14 mouse cellular contexts compared by ENCODE assay signal in the genomic region with DNA sequence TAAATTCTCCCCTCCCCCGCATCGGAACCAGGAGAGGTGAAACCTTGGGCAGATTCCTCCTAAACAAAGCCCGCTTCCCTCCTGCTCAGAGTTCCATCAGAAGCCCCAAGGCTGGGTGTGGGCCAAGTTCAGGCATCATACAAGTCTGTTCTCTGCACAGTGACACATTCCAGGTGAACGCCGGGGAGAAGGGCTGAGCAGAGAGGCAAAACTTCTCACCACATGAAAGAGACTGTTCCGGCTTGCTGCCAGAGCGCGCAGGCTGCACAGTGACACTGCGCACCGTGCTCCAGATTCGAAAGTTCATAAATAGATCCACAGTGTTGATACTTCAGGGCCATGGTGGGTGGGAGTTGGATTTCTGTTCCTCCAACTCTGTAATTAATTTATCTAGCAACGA.
DNase-seq lines count a peak whose midpoint lies in the region; ATAC-seq and TF ChIP-seq lines count a peak whose summit lies in the region.
"Had no signal": no experiment of that assay in that cellular context is flagged by ENCODE, and none has a peak within 500 bp of the region (broad histone marks: within the 10 kb centered on the region; RNA-seq: fewer than 3 reads in every experiment).

No protein-coding gene starts in this region.

- H3K4me1 ChIP-seq in intestine, embryonic 14.5 days (replicated peaks; ENCODE audit: control insufficient read depth, insufficient read depth, low read length) = no peaks in the 10 kb centered on the region
- H3K4me1 ChIP-seq in intestine, postnatal 0 days (replicated peaks; ENCODE audit: control insufficient read depth, insufficient read depth, low read length) = no peaks in the 10 kb centered on the region
- peaks cover 25% of the 10 kb centered on the region for H3K4me1 ChIP-seq in embryonic facial prominence, embryonic 15.5 days
- H3K4me1 ChIP-seq: liver, embryonic 13.5 days had no signal

- no peak for DNase-seq in intestine, embryonic 14.5 days (ENCODE audit: low spot score)
- peak; percentile 39 for DNase-seq in ZHBTc4 (ENCODE audit: low read depth, low spot score)
- peak; percentile 80 to 81 for DNase-seq in thymus, postnatal 10 days (ENCODE audit: low spot score in 2 of 2)
- DNase-seq in kidney, adult 18-20 months = no peak
- no peak for DNase-seq in adrenal gland, postnatal 25 days
- DNase-seq: cerebellum, postnatal 36 days; kidney, postnatal 25 days; liver, embryonic 13.5 days; right cerebral cortex, postnatal 25 days had no signal

- ATAC-seq in intestine, embryonic 14.5 days (replicated peaks; ENCODE audit: low FRiP score, low TSS enrichment, low read depth) = 0 out of 2 replicates have a peak, but pooled peaks have one; percentile 33
- no peak for ATAC-seq in intestine, postnatal 0 days
- no peak for ATAC-seq in embryonic facial prominence, embryonic 15.5 days (ENCODE audit: insufficient number of reproducible peaks, low FRiP score, low TSS enrichment, low read depth)
- ATAC-seq: midbrain, embryonic 13.5 days had no signal

- H3K27ac ChIP-seq in intestine, embryonic 14.5 days (ENCODE audit: low read depth) = no peak overlapping the region
- no peak overlapping the region for H3K27ac ChIP-seq in intestine, postnatal 0 days (ENCODE audit: low read depth, low read length)
- no peak overlapping the region for H3K27ac ChIP-seq in embryonic facial prominence, embryonic 15.5 days (replicated peaks)
- H3K27ac ChIP-seq: hindbrain, embryonic 13.5 days; liver, embryonic 13.5 days; midbrain, embryonic 13.5 days had no signal

- no peak overlapping the region for H3K9ac ChIP-seq in intestine, embryonic 14.5 days (ENCODE audit: low read length)
- H3K9ac ChIP-seq in intestine, postnatal 0 days (ENCODE audit: low read depth, low read length) = no peak overlapping the region
- H3K9ac ChIP-seq in embryonic facial prominence, embryonic 15.5 days = no peak overlapping the region
- H3K9ac ChIP-seq: hindbrain, embryonic 13.5 days; liver, embryonic 13.5 days; midbrain, embryonic 13.5 days had no signal

- WGBS in intestine, embryonic 14.5 days = 70% methylated on average over 12 of the region's 12 CpGs
- WGBS in intestine, postnatal 0 days = 87% methylated on average over 12 of the region's 12 CpGs
- WGBS in embryonic facial prominence, embryonic 15.5 days = 18% methylated on average over 12 of the region's 12 CpGs

- no peak overlapping the region for H3K4me3 ChIP-seq in intestine, embryonic 14.5 days (ENCODE audit: low read depth, low read length)
- no peak overlapping the region for H3K4me3 ChIP-seq in intestine, postnatal 0 days (ENCODE audit: low read depth, low read length)
- H3K4me3 ChIP-seq in embryonic facial prominence, embryonic 15.5 days (replicated peaks) = no peak overlapping the region
- H3K4me3 ChIP-seq: erythroblast, embryonic 14.5 days; hindbrain, embryonic 13.5 days; liver, embryonic 13.5 days; midbrain, embryonic 13.5 days had no signal

- no peak for TF ChIP-seq CTCF in intestine, postnatal 0 days (IDR thresholded peaks at IDR 0.05; ENCODE audit: low read depth)

- 0 out of 2 replicates have a peak, but pooled peaks cover 3% of the 10 kb centered on the region for H3K27me3 ChIP-seq in intestine, embryonic 14.5 days (replicated peaks; ENCODE audit: control insufficient read depth, insufficient read depth, low read length)
- no peaks in the 10 kb centered on the region; the same call in 1 of the 2 replicates for H3K27me3 ChIP-seq in intestine, postnatal 0 days (replicated peaks; ENCODE audit: control insufficient read depth, insufficient read depth, low read length)
- no peaks in the 10 kb centered on the region for H3K27me3 ChIP-seq in embryonic facial prominence, embryonic 15.5 days
- H3K27me3 ChIP-seq: hindbrain, embryonic 13.5 days; liver, embryonic 13.5 days; midbrain, embryonic 13.5 days had no signal

- H3K4me2 ChIP-seq in intestine, embryonic 14.5 days (ENCODE audit: low read length) = no peak overlapping the region
- H3K4me2 ChIP-seq in intestine, postnatal 0 days (replicated peaks; ENCODE audit: low read depth) = no peak overlapping the region
- H3K4me2 ChIP-seq in embryonic facial prominence, embryonic 15.5 days (replicated peaks) = peak overlapping the region; percentile 20; the same call in 1 of the 2 replicates
- H3K4me2 ChIP-seq: hindbrain, embryonic 13.5 days; liver, embryonic 13.5 days; midbrain, embryonic 13.5 days had no signal

- no peaks in the 10 kb centered on the region for H3K36me3 ChIP-seq in intestine, embryonic 14.5 days (ENCODE audit: control insufficient read depth, insufficient read depth, low read length)
- H3K36me3 ChIP-seq in intestine, postnatal 0 days (ENCODE audit: control insufficient read depth, insufficient read depth) = no peaks in the 10 kb centered on the region
- H3K36me3 ChIP-seq in embryonic facial prominence, embryonic 15.5 days = no peaks in the 10 kb centered on the region
- H3K36me3 ChIP-seq: hindbrain, embryonic 13.5 days; liver, embryonic 13.5 days; midbrain, embryonic 13.5 days had no signal

- H3K9me3 ChIP-seq in intestine, embryonic 14.5 days (ENCODE audit: control insufficient read depth, low read length) = no peaks in the 10 kb centered on the region
- no peaks in the 10 kb centered on the region for H3K9me3 ChIP-seq in intestine, postnatal 0 days (ENCODE audit: control insufficient read depth)
- H3K9me3 ChIP-seq in embryonic facial prominence, embryonic 15.5 days (replicated peaks) = no peaks in the 10 kb centered on the region
- H3K9me3 ChIP-seq: hindbrain, embryonic 13.5 days; liver, embryonic 13.5 days; midbrain, embryonic 13.5 days had no signal

Comparison
In these comparisons a context has a peak if more than half of its experiments do, and no peak if none do; other contexts are left out.
1. DNase-seq: peak in ZHBTc4 (single experiment) and thymus, postnatal 10 days (2 of 2); none in intestine, embryonic 14.5 days (single experiment), kidney, adult 18-20 months (single experiment) and adrenal gland, postnatal 25 days (single experiment).